ENCODE assay signal across 17 mouse cellular contexts in the genomic region with DNA sequence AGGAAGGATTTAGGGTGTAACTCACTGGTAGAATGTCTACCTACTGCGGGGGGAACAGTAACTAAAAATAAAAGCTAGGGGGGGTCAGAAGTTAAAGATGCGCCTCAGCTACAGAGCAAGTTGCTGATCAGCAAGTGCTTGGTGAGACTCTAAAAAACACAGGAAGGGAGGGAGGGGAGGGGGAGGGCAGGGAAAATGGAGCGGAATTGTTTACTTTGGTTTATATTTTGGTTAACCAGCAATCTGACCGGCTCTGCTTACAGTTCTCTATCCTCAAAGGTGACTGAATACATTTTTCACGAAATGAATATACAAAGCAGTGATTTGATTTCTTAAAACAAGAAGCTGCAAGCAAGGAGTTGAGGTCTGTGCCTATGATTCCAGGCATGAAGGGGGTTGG. TPM values are rescaled to one million over a fixed set of nuclear protein-coding genes. Genes with fewer than 3 reads are reported as not detected.
DNase-seq lines count a peak whose midpoint lies in the region; ATAC-seq lines count a peak whose summit lies in the region.
"Had no signal": no experiment of that assay in that cellular context is flagged by ENCODE, and none has a peak within 500 bp of the region (broad histone marks: within the 10 kb centered on the region; RNA-seq: fewer than 3 reads in every experiment).

No protein-coding gene starts in this region.

- WGBS in kidney, embryonic 16.5 days = 22% methylated on average over 5 of the region's 5 CpGs
- 24% methylated on average over 5 of the region's 5 CpGs for WGBS in intestine, embryonic 15.5 days
- WGBS in limb, embryonic 11.5 days = 55% methylated on average over 5 of the region's 5 CpGs
- WGBS in liver, embryonic 16.5 days (ENCODE audit: insufficient replicate concordance) = 38% methylated on average over 5 of the region's 5 CpGs

- DNase-seq in kidney, postnatal 14 days = no peak
- DNase-seq in limb, embryonic 11.5 days (ENCODE audit: low spot score) = no peak
- no peak for DNase-seq in spleen, adult 12 weeks (ENCODE audit: low spot score)
- DNase-seq in adrenal gland, postnatal 10 days = no peak
- DNase-seq: adrenal gland, postnatal 14 days; cerebellum, adult 2 months; gastrocnemius, postnatal 14 days; right cerebral cortex, postnatal 4 days had no signal

- no peaks in the 10 kb centered on the region for H3K27me3 ChIP-seq in kidney, embryonic 16.5 days (ENCODE audit: insufficient read depth, low read length)
- no peaks in the 10 kb centered on the region for H3K27me3 ChIP-seq in intestine, embryonic 15.5 days (replicated peaks)
- no peaks in the 10 kb centered on the region for H3K27me3 ChIP-seq in limb, embryonic 11.5 days (ENCODE audit: control insufficient read depth, insufficient read depth, low read length)
- H3K27me3 ChIP-seq in liver, embryonic 16.5 days (ENCODE audit: control insufficient read depth, insufficient read depth, low read depth, low read length) = no peaks in the 10 kb centered on the region

- no peak for ATAC-seq in kidney, embryonic 16.5 days (ENCODE audit: low FRiP score, low TSS enrichment)
- ATAC-seq in intestine, embryonic 15.5 days = no peak
- no peak for ATAC-seq in limb, embryonic 11.5 days (ENCODE audit: insufficient number of reproducible peaks, low FRiP score, low TSS enrichment, low read depth)
- no peak for ATAC-seq in liver, embryonic 16.5 days (ENCODE audit: low read depth)
- ATAC-seq: CD4-positive, CD25-positive, alpha-beta regulatory T cell, adult 4 months; inflammation-experienced regulatory T-cells, adult 6 months; lung, postnatal 0 days had no signal

- no peak overlapping the region for H3K4me2 ChIP-seq in kidney, embryonic 16.5 days (replicated peaks; ENCODE audit: low read depth, low read length)
- H3K4me2 ChIP-seq in intestine, embryonic 15.5 days (replicated peaks) = 0 out of 2 replicates have a peak overlapping the region, but pooled peaks have one; percentile 11
- H3K4me2 ChIP-seq in limb, embryonic 11.5 days (ENCODE audit: low read depth, severe bottlenecking) = no peak overlapping the region
- peak overlapping the region; percentile 35 for H3K4me2 ChIP-seq in liver, embryonic 16.5 days (ENCODE audit: low read depth, low read length)
- H3K4me2 ChIP-seq: neural tube, embryonic 13.5 days had no signal

- H3K9ac ChIP-seq in kidney, embryonic 16.5 days (replicated peaks; ENCODE audit: low read length) = 0 out of 2 replicates have a peak overlapping the region, but pooled peaks have one; percentile 4
- no peak overlapping the region for H3K9ac ChIP-seq in intestine, embryonic 15.5 days
- no peak overlapping the region for H3K9ac ChIP-seq in limb, embryonic 11.5 days (ENCODE audit: low read length)
- no peak overlapping the region for H3K9ac ChIP-seq in liver, embryonic 16.5 days (ENCODE audit: low read depth, low read length)
- H3K9ac ChIP-seq: neural tube, embryonic 13.5 days had no signal

- peak overlapping the region; percentile 32; the same call in 1 of the 2 replicates for H3K27ac ChIP-seq in kidney, embryonic 16.5 days (ENCODE audit: low read length)
- no peak overlapping the region for H3K27ac ChIP-seq in intestine, embryonic 15.5 days
- H3K27ac ChIP-seq in limb, embryonic 11.5 days (replicated peaks; ENCODE audit: low read depth, low read length) = peak overlapping the region; percentile 42; the same call in 1 of the 2 replicates
- H3K27ac ChIP-seq in liver, embryonic 16.5 days (ENCODE audit: low read length) = peak overlapping the region; percentile 56
- H3K27ac ChIP-seq: layer of hippocampus, adult 2 months; midbrain, embryonic 10.5 days; neural tube, embryonic 13.5 days had no signal

- H3K9me3 ChIP-seq in kidney, embryonic 16.5 days (ENCODE audit: low read length) = no peaks in the 10 kb centered on the region
- no peaks in the 10 kb centered on the region for H3K9me3 ChIP-seq in intestine, embryonic 15.5 days
- no peaks in the 10 kb centered on the region for H3K9me3 ChIP-seq in limb, embryonic 11.5 days (ENCODE audit: control insufficient read depth, low read length)
- H3K9me3 ChIP-seq in liver, embryonic 16.5 days (replicated peaks; ENCODE audit: control insufficient read depth, low read length) = no peaks in the 10 kb centered on the region
- H3K9me3 ChIP-seq: midbrain, embryonic 10.5 days; neural tube, embryonic 13.5 days had no signal

- peaks cover 54% of the 10 kb centered on the region for H3K4me1 ChIP-seq in kidney, embryonic 16.5 days (ENCODE audit: insufficient read depth, low read length)
- peaks cover 51% of the 10 kb centered on the region for H3K4me1 ChIP-seq in intestine, embryonic 15.5 days (replicated peaks)
- peaks cover 43% of the 10 kb centered on the region for H3K4me1 ChIP-seq in limb, embryonic 11.5 days (ENCODE audit: control insufficient read depth, insufficient read depth, low read length)
- peaks cover 39% of the 10 kb centered on the region for H3K4me1 ChIP-seq in liver, embryonic 16.5 days (ENCODE audit: control insufficient read depth, low read depth, low read length)

- H3K4me3 ChIP-seq in kidney, embryonic 16.5 days (ENCODE audit: low read length) = no peak overlapping the region
- no peak overlapping the region for H3K4me3 ChIP-seq in intestine, embryonic 15.5 days (replicated peaks)
- H3K4me3 ChIP-seq in limb, embryonic 11.5 days (ENCODE audit: low read depth, low read length) = no peak overlapping the region
- no peak overlapping the region for H3K4me3 ChIP-seq in liver, embryonic 16.5 days (ENCODE audit: low read depth, low read length)
- H3K4me3 ChIP-seq: layer of hippocampus, adult 2 months; midbrain, embryonic 10.5 days; neural tube, embryonic 13.5 days had no signal

- no peaks in the 10 kb centered on the region for H3K36me3 ChIP-seq in kidney, embryonic 16.5 days (ENCODE audit: insufficient read depth, low read length)
- no peaks in the 10 kb centered on the region for H3K36me3 ChIP-seq in intestine, embryonic 15.5 days
- no peaks in the 10 kb centered on the region for H3K36me3 ChIP-seq in limb, embryonic 11.5 days (ENCODE audit: control insufficient read depth, insufficient read depth, low read length)
- no peaks in the 10 kb centered on the region for H3K36me3 ChIP-seq in liver, embryonic 16.5 days (ENCODE audit: control insufficient read depth, insufficient read depth)
- H3K36me3 ChIP-seq: midbrain, embryonic 10.5 days; neural tube, embryonic 13.5 days had no signal

RNA-seq across cellular contexts. Expression of a gene that starts 7.2 kb away (rescaled TPM):
- 14.8 and 15.2 TPM in 2 replicates for polyA plus RNA-seq in kidney, embryonic 16.5 days (2015; fragmentation: Nextera tagmentation; extraction: Ambion mirVana)
- 23.5 and 26.0 TPM in 2 replicates for polyA plus RNA-seq in intestine, embryonic 15.5 days (2015; fragmentation: Nextera tagmentation; extraction: Ambion mirVana)
- polyA plus RNA-seq in limb, embryonic 11.5 days (2014; fragmentation: Nextera tagmentation; extraction: Ambion mirVana) = 16.5 and 17.2 TPM in 2 replicates
- 12.1 and 13.3 TPM in 2 replicates for polyA plus RNA-seq in liver, embryonic 16.5 days (2015; fragmentation: Nextera tagmentation; extraction: Ambion mirVana)
- total RNA-seq in adrenal gland, postnatal 10 days (2021) = 10 to 100 TPM; 47.9 to 49.1 TPM

Comparison
In these comparisons a context has a peak if more than half of its experiments do, and no peak if none do; other contexts are left out.
1. H3K4me2 ChIP-seq: peak in intestine, embryonic 15.5 days (single experiment) and liver, embryonic 16.5 days (single experiment); none in kidney, embryonic 16.5 days (single experiment) and limb, embryonic 11.5 days (single experiment).